Mouse (Mus musculus) ES-Bruce4 (cell line): Measurements from ENCODE around the gene Spint3.

Experiments used
- CTCF ChIP-seq: IDR thresholded peaks from one replicate; pipeline ENCODE4 v1.8.1; 2011; ENCODE audit warnings: low read depth, low read length
- EP300 ChIP-seq: IDR thresholded peaks from 2 replicates; pipeline ENCODE4 v1.6.1; 2011; ENCODE audit warnings: low read depth, low read length; ENCODE audit not compliant: insufficient read depth
- POLR2A ChIP-seq: IDR thresholded peaks from one replicate; pipeline ENCODE4 v1.8.1; 2011; ENCODE audit warnings: low read length; ENCODE audit not compliant: insufficient read depth

DNA sequence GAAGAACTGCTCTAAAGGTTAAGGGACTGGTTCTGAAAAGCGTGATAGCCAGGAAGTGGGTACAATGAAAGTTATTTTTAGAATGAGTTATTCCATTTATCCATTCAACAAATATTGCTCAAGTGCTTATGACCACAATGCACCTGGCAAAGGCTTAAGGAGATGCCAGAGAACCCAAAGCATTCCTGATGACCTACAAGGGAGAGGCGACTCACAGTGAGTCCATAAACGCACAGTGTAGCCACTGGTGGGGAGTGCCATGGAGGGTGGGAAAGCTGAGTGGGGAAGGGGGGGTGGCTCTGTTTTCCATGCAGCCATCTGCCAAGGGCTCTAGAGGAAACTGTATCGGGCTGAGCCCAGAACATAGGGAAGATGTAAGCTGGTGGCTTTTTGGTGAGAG lies 23.9 kb downstream of the Spint3 start:
- no peak for TF ChIP-seq CTCF
- no peak for TF ChIP-seq EP300
- TF ChIP-seq POLR2A, result no peak
